Mouse (Mus musculus): Measurements from ENCODE around the gene Gm42420. TPM values are rescaled to one million over a fixed set of nuclear protein-coding genes. Genes with fewer than 3 reads are reported as not detected.

Gene Gm42420
- polyA plus RNA-seq, 1 experiment from 2014 or later: not detected

DNA sequence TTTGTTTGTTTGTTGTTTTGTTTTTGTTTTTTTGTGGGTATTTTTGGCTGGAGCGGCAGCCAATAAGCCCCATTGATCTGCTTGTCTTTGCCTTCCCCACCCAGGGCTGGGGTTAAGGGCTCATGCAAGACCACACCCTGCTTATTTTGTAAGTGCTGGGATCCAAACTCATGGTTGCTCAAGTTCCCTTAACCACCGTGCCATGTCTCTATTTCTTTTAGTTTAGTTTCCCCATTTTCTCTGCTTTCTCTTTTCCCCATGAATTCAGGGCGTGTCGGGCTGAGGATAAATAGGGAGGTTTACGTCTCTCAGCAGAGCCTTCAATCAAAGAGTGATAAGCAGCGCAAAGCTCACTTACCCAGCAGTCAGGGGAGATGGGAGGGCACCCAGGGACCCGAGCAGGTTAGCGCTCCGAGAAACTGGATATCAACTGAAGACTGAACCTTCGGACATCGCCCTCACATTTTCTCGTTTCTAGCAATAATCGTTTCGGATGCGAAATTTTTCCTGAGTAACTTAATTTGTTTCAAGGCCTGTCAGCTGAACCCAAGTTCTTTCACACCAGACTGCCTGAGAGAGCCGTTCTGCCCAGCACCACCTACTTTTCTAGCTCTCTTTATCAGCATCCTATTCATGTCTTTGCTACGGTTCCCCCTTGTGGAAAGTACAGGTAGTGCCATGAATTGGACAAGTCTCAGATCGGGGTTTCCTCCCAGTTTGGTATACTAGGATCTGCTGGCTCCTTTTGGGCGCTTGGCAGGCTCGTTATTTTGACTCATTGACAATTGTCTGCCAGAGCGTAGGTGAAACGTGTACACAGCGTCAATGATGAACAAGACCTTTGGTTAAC lies 23.2 kb upstream of the Gm42420 start:
- ATAC-seq (replicated peaks; ENCODE audit: low FRiP score) (peak; percentile 48), DNase-seq (ENCODE audit: low spot score) (peak; percentile 80)
- Histone ChIP-seq H3K27ac (ENCODE audit: low read depth, low read length) (no peak overlapping the region), H3K27me3 (ENCODE audit: control insufficient read depth, insufficient read depth, low read length) (no peaks in the 10 kb centered on the region; the same call in 1 of the 2 replicates), H3K4me1 (replicated peaks; ENCODE audit: control insufficient read depth, insufficient read depth, low read length) (peaks cover 9% of the 10 kb centered on the region), H3K9me3 (ENCODE audit: control insufficient read depth, low read length) (no peaks in the 10 kb centered on the region), H3K9ac (ENCODE audit: low read length) (no peak overlapping the region; the same call in 1 of the 2 replicates), H3K4me3 (ENCODE audit: low read depth, low read length) (no peak overlapping the region), H3K4me2 (ENCODE audit: low read depth, low read length, severe bottlenecking) (peak overlapping the region; percentile 28; the same call in 1 of the 2 replicates), H3K36me3 (ENCODE audit: control insufficient read depth, insufficient read depth, low read length) (no peaks in the 10 kb centered on the region)
- WGBS: 24% methylated on average over 23 of the region's 23 CpGs

DNA sequence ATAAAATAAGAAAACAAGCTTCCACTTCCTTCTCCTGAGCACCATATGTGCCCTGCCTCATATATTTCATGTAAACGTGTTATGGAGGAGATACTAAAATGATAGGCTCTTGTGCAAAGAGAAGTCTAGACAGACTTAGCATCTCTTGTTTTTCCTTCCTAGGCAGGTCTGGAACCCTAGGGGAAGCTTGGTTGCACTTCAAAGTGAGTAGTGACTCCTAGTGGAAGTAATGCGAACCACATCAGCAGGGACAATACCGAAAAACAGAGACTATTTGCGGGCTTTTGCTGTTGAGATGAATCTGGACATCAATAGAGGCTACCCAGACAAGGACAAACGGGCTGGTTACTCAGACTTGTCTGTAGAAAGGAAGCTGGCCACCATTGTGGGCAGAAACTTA lies 18.0 kb upstream of the Gm42420 start:
- no peak overlapping the region for H3K4me2 ChIP-seq (ENCODE audit: low read depth, low read length, severe bottlenecking)
- no peak for ATAC-seq (replicated peaks; ENCODE audit: low FRiP score)
- no peak for DNase-seq (ENCODE audit: low spot score)
- H3K9ac ChIP-seq (ENCODE audit: low read length): no peak overlapping the region
- H3K4me3 ChIP-seq (ENCODE audit: low read depth, low read length): no peak overlapping the region
- H3K4me1 ChIP-seq (replicated peaks; ENCODE audit: control insufficient read depth, insufficient read depth, low read length): no peaks in the 10 kb centered on the region
- H3K27me3 ChIP-seq (ENCODE audit: control insufficient read depth, insufficient read depth, low read length): no peaks in the 10 kb centered on the region; the same call in 1 of the 2 replicates
- WGBS: 17% methylated on average over 5 of the region's 5 CpGs
- no peaks in the 10 kb centered on the region for H3K9me3 ChIP-seq (ENCODE audit: control insufficient read depth, low read length)
- no peak overlapping the region for H3K27ac ChIP-seq (ENCODE audit: low read depth, low read length)
- no peaks in the 10 kb centered on the region for H3K36me3 ChIP-seq (ENCODE audit: control insufficient read depth, insufficient read depth, low read length)

DNA sequence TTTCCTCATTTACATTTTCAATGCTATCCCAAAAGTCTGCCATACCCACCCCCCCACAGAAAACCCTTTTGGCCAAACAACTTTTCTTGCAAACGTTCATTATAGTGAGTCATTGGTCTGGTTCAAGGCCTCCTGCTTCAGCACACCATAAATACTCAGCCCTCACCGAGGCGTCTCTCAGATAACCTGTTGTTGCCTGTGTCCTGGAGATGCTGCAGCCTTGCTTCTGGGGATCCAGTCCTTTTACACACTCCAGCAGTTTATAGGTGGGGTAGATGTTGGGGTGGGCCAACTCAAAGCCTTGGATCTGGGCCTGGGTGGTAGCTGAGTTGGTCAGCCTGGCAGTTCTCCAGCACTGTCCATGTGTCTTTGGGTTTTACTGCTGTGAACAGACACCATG lies 15.1 kb upstream of the Gm42420 start:
- H3K4me2 ChIP-seq (ENCODE audit: low read depth, low read length, severe bottlenecking): no peak overlapping the region
- no peaks in the 10 kb centered on the region for H3K36me3 ChIP-seq (ENCODE audit: control insufficient read depth, insufficient read depth, low read length)
- no peak for DNase-seq (ENCODE audit: low spot score)
- H3K27ac ChIP-seq (ENCODE audit: low read depth, low read length): no peak overlapping the region
- H3K9me3 ChIP-seq (ENCODE audit: control insufficient read depth, low read length): no peaks in the 10 kb centered on the region
- H3K4me3 ChIP-seq (ENCODE audit: low read depth, low read length): no peak overlapping the region
- no peak overlapping the region for H3K9ac ChIP-seq (ENCODE audit: low read length)
- no peaks in the 10 kb centered on the region for H3K27me3 ChIP-seq (ENCODE audit: control insufficient read depth, insufficient read depth, low read length)
- no peaks in the 10 kb centered on the region for H3K4me1 ChIP-seq (replicated peaks; ENCODE audit: control insufficient read depth, insufficient read depth, low read length)
- 86% methylated on average over 3 of the region's 3 CpGs for WGBS
- ATAC-seq (replicated peaks; ENCODE audit: low FRiP score): no peak

DNA sequence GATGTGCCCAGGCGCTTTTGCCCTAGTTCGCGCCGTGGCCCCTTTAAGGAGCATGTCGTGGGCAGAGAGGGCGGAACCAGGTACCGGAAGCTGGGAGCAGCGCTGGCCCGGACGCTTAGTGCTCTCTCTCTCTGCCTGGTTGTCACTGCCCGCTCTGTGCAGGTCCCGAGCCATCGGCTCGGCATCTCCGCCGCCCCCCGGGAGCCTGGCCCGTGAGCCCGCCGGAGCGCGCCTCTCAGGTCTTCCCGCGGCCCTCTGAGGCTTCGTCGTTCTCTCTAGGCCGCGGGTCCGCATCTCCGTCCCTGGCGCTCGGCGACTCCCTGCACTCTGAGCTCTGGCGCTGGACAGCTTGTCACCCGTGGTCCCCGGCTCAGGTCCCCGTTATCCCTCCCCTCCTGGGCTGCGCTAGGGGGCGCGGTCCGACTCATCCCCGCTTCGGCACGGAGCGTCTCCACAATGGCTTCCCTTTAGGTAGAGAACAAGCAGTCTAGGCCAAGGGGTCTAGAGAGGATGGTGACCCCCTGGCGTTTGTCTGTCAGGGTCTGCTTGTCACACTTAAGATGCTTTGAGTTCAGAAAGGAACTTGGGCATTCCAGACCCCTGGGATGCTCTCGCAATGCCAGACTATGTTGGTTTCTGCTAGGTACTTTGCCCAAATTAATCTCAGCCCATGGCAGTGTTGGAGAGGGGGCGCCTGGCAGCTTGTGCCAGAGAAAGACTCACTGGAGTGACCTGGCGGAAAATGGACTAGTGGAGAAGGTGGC lies 11.6 kb upstream of the Gm42420 start, which contains the start of gene Adck2:
TSS of gene Adck2 (plus strand) at position 83 of the 764 bp plus-strand sequence.
- DNase-seq (ENCODE audit: low spot score): peak; percentile 91
- WGBS: under 1% methylated on average over 48 of the region's 49 CpGs

DNA sequence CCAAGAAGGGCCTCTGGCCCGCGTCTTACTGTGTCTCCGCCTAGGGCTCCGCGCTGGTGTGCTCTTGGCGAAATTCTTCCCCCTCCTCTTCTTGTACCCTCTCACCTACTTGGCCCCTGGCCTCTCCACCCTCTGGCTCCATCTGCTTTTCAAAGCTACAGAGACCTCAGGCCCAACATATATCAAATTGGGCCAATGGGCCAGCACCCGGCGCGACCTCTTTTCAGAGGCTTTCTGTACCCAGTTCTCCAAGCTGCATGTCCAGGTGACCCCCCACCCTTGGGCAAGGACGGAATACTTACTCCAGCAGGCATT lies 11.0 kb upstream of the Gm42420 start:
- no peaks in the 10 kb centered on the region for H3K27me3 ChIP-seq (ENCODE audit: control insufficient read depth, insufficient read depth, low read length)
- H3K4me1 ChIP-seq (replicated peaks; ENCODE audit: control insufficient read depth, insufficient read depth, low read length): no peaks in the 10 kb centered on the region
- H3K4me3 ChIP-seq (ENCODE audit: low read depth, low read length): peak overlapping the region; percentile 56
- WGBS: 26% methylated on average over 10 of the region's 10 CpGs
- H3K27ac ChIP-seq (ENCODE audit: low read depth, low read length): peak overlapping the region; percentile 74; the same call in 1 of the 2 replicates
- H3K36me3 ChIP-seq (ENCODE audit: control insufficient read depth, insufficient read depth, low read length): no peaks in the 10 kb centered on the region
- peak overlapping the region; percentile 66 for H3K4me2 ChIP-seq (ENCODE audit: low read depth, low read length, severe bottlenecking)
- H3K9ac ChIP-seq (ENCODE audit: low read length): peak overlapping the region; percentile 61
- H3K9me3 ChIP-seq (ENCODE audit: control insufficient read depth, low read length): no peaks in the 10 kb centered on the region
- DNase-seq (ENCODE audit: low spot score): no peak
- peak; percentile 43; the same call in 1 of the 2 replicates for ATAC-seq (replicated peaks; ENCODE audit: low FRiP score)

More for the DNA sequence above, 11.6 kb upstream of the Gm42420 start, which contains the start of gene Adck2:
- Histone ChIP-seq H3K4me1 (replicated peaks; ENCODE audit: control insufficient read depth, insufficient read depth, low read length) (no peaks in the 10 kb centered on the region), H3K9me3 (ENCODE audit: control insufficient read depth, low read length) (no peaks in the 10 kb centered on the region), H3K4me3 (ENCODE audit: low read depth, low read length) (peak within 1 kb of the TSS; percentile 56), H3K4me2 (ENCODE audit: low read depth, low read length, severe bottlenecking) (peak within 1 kb of the TSS; percentile 66), H3K9ac (ENCODE audit: low read length) (peak within 1 kb of the TSS; percentile 61), H3K27me3 (ENCODE audit: control insufficient read depth, insufficient read depth, low read length) (no peaks in the 10 kb centered on the region), H3K36me3 (ENCODE audit: control insufficient read depth, insufficient read depth, low read length) (no peaks in the 10 kb centered on the region), H3K27ac (ENCODE audit: low read depth, low read length) (peak within 1 kb of the TSS; percentile 74)
- peak; percentile 97 for ATAC-seq (replicated peaks; ENCODE audit: low FRiP score)

DNA sequence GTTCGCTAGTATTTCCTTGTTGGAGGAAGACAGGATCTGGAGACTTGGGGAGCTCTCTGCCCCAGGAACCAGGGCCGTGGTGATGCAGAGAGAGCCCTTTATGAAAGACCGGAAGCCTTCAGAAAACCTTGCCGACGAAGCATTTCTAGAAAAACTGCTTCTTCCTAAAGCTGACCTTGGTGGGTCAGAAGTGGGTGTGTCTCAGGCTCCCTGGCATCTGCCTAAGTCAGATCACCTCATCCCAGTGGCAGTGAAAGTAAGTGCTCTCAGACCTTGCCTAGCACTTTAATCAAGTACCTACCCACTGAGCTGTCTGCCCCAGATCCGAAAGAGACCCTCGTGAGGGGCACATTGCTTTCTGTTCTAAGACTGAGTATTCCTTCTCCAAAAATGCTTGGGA lies 10.6 kb upstream of the Gm42420 start:
- Histone ChIP-seq H3K9ac (ENCODE audit: low read length) (no peak overlapping the region), H3K4me1 (replicated peaks; ENCODE audit: control insufficient read depth, insufficient read depth, low read length) (no peaks in the 10 kb centered on the region), H3K4me3 (ENCODE audit: low read depth, low read length) (peak overlapping the region; percentile 56; the same call in 1 of the 2 replicates), H3K27ac (ENCODE audit: low read depth, low read length) (no peak overlapping the region), H3K4me2 (ENCODE audit: low read depth, low read length, severe bottlenecking) (peak overlapping the region; percentile 66), H3K36me3 (ENCODE audit: control insufficient read depth, insufficient read depth, low read length) (no peaks in the 10 kb centered on the region), H3K27me3 (ENCODE audit: control insufficient read depth, insufficient read depth, low read length) (no peaks in the 10 kb centered on the region), H3K9me3 (ENCODE audit: control insufficient read depth, low read length) (no peaks in the 10 kb centered on the region)
- 74% methylated on average over 7 of the region's 7 CpGs for WGBS
- DNase-seq (ENCODE audit: low spot score) (no peak), ATAC-seq (replicated peaks; ENCODE audit: low FRiP score) (no peak)

DNA sequence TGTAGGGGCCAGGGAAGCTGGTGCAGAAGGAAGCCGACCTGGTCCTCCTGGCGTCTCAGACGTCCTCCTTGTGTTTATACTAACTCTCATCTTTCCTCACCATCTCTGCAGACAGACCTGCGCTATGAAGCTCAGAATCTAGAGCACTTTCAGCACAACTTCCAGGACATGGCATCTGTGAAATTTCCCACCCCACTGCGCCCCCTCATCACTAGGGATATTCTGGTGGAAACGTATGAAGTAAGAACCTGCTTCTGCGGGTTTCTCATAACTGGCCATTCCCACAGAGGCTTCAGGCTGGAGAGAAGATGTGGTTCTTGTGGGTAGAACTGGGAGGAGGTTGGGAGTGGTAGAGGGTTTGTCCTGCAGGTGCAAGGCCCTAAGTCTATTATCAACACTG lies 6.0 kb upstream of the Gm42420 start:
- Histone ChIP-seq H3K9ac (ENCODE audit: low read length) (no peak overlapping the region), H3K27ac (ENCODE audit: low read depth, low read length) (no peak overlapping the region), H3K27me3 (ENCODE audit: control insufficient read depth, insufficient read depth, low read length) (no peaks in the 10 kb centered on the region), H3K4me3 (ENCODE audit: low read depth, low read length) (no peak overlapping the region), H3K9me3 (ENCODE audit: control insufficient read depth, low read length) (no peaks in the 10 kb centered on the region), H3K4me1 (replicated peaks; ENCODE audit: control insufficient read depth, insufficient read depth, low read length) (no peaks in the 10 kb centered on the region), H3K36me3 (ENCODE audit: control insufficient read depth, insufficient read depth, low read length) (no peaks in the 10 kb centered on the region; the same call in 1 of the 2 replicates), H3K4me2 (ENCODE audit: low read depth, low read length, severe bottlenecking) (no peak overlapping the region)
- 94% methylated on average over 7 of the region's 7 CpGs for WGBS
- DNase-seq (ENCODE audit: low spot score) (no peak), ATAC-seq (replicated peaks; ENCODE audit: low FRiP score) (no peak)

DNA sequence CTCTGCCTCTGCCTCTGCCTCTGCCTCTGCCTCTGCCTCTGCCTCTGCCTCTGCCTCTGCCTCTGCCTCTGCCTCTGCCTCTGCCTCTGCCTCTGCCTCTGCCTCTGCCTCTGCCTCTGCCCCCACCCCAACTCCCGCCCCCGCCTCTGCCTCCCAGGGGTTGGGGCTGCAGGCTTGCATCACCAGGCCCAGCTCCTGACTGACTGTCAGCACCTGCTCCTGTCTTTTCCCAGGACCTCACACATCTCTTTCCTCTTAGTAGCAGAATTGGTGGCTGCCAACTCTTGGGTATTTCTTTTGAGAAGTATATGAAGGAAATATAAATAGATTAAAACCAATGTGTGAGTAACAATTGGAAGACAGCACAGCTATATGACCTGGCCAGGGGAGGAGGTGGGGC lies 5.0 kb upstream of the Gm42420 start:
- Histone ChIP-seq H3K4me1 (replicated peaks; ENCODE audit: control insufficient read depth, insufficient read depth, low read length) (no peaks in the 10 kb centered on the region), H3K9me3 (ENCODE audit: control insufficient read depth, low read length) (no peaks in the 10 kb centered on the region), H3K27ac (ENCODE audit: low read depth, low read length) (no peak overlapping the region), H3K27me3 (ENCODE audit: control insufficient read depth, insufficient read depth, low read length) (no peaks in the 10 kb centered on the region), H3K4me3 (ENCODE audit: low read depth, low read length) (no peak overlapping the region), H3K36me3 (ENCODE audit: control insufficient read depth, insufficient read depth, low read length) (no peaks in the 10 kb centered on the region; the same call in 1 of the 2 replicates), H3K9ac (ENCODE audit: low read length) (no peak overlapping the region), H3K4me2 (ENCODE audit: low read depth, low read length, severe bottlenecking) (no peak overlapping the region)
- WGBS: 100% methylated on average over 2 of the region's 2 CpGs
- ATAC-seq (replicated peaks; ENCODE audit: low FRiP score) (no peak), DNase-seq (ENCODE audit: low spot score) (no peak)

Measured in forebrain, embryonic 11.5 days (tissue).